Mouse (Mus musculus): ENCODE measurements at regions not wholly inside any gene's neighbourhood (a gene's known extent, or its start where the extent isn't known, plus 50 kb on each side); places are given as distances from the start of the nearest gene placed in this dataset.

DNA sequence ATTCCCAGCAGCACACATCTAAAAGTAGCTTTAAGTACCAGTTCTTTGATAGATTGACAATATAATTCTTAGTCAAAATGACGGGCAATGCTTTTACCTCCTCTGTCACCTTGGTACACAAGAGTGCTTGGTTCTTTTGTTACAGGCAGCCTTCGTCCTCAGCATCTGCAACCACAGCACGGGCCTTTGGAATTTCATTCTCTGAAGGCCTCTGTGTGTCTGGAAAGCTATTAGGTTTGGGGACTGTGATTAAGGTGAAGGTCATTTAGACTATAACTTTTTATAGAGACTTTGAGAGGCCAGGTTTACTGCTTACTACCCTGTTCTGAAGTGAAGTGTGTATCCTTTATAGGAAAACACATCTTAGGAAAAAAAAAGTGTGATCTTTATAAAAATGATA is 58.3 kb upstream of the Sema3a start:
- Histone ChIP-seq H3K4me3 (ENCODE audit: control insufficient read depth in 1 of 2, insufficient read depth in 1 of 2, low read depth in 2 of 2, low read length in 2 of 2) (no peak overlapping the region), H3K36me3 (ENCODE audit: control insufficient read depth in 1 of 2, insufficient read depth in 2 of 2, low read length in 2 of 2) (no peaks in the 10 kb centered on the region), H3K27me3 (ENCODE audit: control insufficient read depth in 1 of 2, insufficient read depth in 2 of 2, low read length in 2 of 2) (no peaks in the 10 kb centered on the region), H3K4me1 (ENCODE audit: control insufficient read depth in 1 of 2, insufficient read depth in 2 of 2, low read length in 2 of 2) (no peaks in the 10 kb centered on the region), H3K9me3 (replicated peaks; ENCODE audit: insufficient read depth, low read length) (no peaks in the 10 kb centered on the region), H3K27ac (ENCODE audit: control insufficient read depth, low read depth, low read length) (no peak overlapping the region), H3K9ac (ENCODE audit: control insufficient read depth, low read depth, low read length, poor library complexity, severe bottlenecking) (no peak overlapping the region), H3K79me2 (ENCODE audit: control insufficient read depth, insufficient read depth, low read length, poor library complexity) (no peaks in the 10 kb centered on the region)
- DNase-seq (ENCODE audit: low read depth, low spot score): no peak
- TF ChIP-seq RCOR1 (IDR thresholded peaks at IDR 0.05; ENCODE audit: low read depth, low read length) (no peak), HCFC1 (IDR thresholded peaks at IDR 0.05; ENCODE audit: low read depth, low read length) (no peak), UBTF (IDR thresholded peaks at IDR 0.05; ENCODE audit: borderline replicate concordance, insufficient read depth, low read depth, low read length) (no peak), ETS1 (IDR thresholded peaks at IDR 0.05; ENCODE audit: low read depth, low read length) (no peak), GABPA (IDR thresholded peaks at IDR 0.05; ENCODE audit: low read depth, low read length) (no peak), POLR2AphosphoS5 (IDR thresholded peaks at IDR 0.05; ENCODE audit: borderline replicate concordance, low read depth, low read length) (no peak), EP300 (IDR thresholded peaks at IDR 0.05; ENCODE audit: low read depth in 1 of 2, low read length in 2 of 2) (no peak), ZMIZ1 (IDR thresholded peaks at IDR 0.05; ENCODE audit: low read depth, low read length) (no peak), SMC3 (IDR thresholded peaks at IDR 0.05; ENCODE audit: low read depth, low read length) (no peak), ZC3H11A (IDR thresholded peaks at IDR 0.05; ENCODE audit: low read depth, low read length) (no peak), GATA1 (IDR thresholded peaks at IDR 0.05; ENCODE audit: low read depth, low read length) (no peak), MEF2A (IDR thresholded peaks at IDR 0.05; ENCODE audit: extremely low read depth, insufficient replicate concordance, low read depth, low read length, poor library complexity, severe bottlenecking) (no peak), CTCF (IDR thresholded peaks at IDR 0.05 in 2 of 3, conservative IDR thresholded peaks at IDR 0.05 in 1 of 3; ENCODE audit: control insufficient read depth in 1 of 3, insufficient read depth in 1 of 3, low read depth in 2 of 3, low read length in 3 of 3, poor library complexity in 1 of 3, severe bottlenecking in 1 of 3) (no peak), TBP (IDR thresholded peaks at IDR 0.05; ENCODE audit: low read depth, low read length) (no peak), ELF1 (IDR thresholded peaks at IDR 0.05; ENCODE audit: low read depth, low read length) (no peak), RAD21 (IDR thresholded peaks at IDR 0.05; ENCODE audit: low read depth, low read length) (no peak), MAZ (IDR thresholded peaks at IDR 0.05; ENCODE audit: low read depth, low read length) (no peak), NELFE (IDR thresholded peaks at IDR 0.05; ENCODE audit: low read depth, low read length) (no peak), TCF12 (IDR thresholded peaks at IDR 0.05; ENCODE audit: low read depth, low read length) (no peak), TAL1 (IDR thresholded peaks at IDR 0.05; ENCODE audit: low read length) (no peak)

Data from MEL (cell line).